Mouse (Mus musculus) T-cell, adult 2 months (primary cell): ENCODE results near the gene Dixdc1.

ENCODE experiments used
- DNase-seq: peaks from one replicate; pipeline ENCODE4 v3.0.0; 2022; ENCODE audit warnings: low spot score

Gene Dixdc1

DNA sequence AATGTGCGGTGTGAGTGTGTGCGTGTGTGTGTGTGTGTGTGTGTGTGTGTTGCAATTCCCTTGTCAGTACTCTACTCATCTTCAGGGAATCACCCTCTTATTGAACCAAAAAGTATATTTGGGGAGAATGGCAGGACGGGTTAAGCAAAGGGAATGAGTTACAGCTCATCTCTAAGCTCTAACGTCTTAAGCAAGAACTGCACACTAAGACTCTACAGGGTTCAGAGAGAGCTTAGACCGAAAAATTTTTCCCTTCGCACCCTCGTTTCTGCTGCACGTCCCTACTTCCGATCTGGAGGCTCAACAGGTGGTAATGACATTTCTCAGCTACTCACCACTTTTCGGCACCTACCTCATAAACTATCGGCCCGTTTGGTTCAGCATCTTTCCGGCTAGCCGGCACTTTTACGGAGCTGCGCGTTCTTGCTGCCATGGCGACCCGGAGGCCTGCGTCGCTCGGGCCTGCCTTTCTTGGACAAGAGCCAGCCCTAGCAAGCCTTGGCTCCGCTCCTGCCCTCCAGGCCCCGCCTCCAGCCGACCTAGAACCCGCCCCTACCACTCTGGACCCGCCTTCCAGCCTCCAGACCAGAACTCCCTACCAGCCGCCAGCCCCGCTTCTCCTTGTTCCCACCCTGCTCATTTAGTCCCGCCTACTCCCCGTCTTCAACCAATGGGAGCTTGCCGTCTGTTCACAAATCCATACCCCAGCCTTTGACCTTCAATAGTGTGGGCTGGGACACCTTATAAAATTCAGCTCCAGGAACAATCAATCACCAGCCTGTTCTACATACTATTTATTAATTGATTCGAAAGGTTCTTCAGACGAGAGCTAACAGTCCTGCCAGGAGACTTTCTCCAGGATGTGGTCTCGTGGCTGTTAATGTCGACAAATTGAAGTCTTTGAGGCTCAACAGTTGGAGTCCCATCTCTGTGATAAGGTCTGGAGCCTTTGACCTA, at the start of gene Dixdc1:
Dixdc1 (minus strand) TSS at position 604 of the 957 bp plus-strand sequence.
- peak; percentile 81 for DNase-seq

DNA sequence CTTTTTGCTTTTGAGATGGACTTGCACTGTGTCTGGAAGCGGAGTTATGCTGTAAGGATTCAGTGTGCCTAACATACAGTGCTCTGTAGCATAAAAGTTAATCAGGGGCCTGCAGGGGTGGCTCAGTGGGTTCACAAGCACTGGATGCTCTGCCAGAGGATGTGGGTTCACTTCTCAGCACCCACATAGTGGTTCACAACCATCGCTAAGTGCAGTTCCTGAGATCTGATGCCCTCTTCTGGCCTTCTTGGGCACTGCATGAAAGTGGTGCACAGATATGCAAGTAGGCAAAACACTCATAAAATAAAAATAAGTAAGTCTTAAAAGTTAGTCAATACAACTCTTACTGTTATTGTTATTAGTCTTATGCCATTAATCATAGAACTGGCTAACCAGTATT, 42.8 kb upstream of the Dixdc1 start:
- DNase-seq = peak; percentile 55

DNA sequence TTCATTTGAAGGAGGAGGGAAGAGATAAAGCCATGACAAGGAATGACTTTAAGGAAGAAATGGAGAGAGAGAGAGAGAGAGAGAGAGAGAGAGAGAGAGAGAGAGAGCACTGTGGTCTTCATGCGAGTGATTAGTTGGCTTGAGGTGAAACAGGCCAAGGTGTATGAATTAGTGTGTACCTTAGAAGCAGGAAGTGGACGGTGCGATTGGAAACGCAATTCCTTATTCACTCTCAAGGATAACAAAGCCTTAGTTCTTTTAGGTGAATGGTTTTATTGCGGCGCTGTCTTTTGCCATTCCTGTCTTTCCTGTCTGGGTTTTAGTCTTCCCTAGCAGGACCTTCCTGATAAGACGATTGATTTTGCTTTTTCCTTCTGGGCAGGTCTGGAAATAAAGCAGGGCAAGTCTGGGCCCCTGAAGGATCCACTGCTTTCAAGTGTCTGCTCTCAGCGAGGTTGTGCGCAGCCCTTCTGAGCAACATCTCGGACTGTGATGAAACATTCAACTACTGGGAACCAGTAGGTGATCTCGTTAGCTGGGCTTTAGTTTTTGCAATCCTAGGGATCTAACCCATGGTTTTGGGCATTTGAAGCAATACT, 36.9 kb upstream of the Dixdc1 start:
- no peak for DNase-seq

DNA sequence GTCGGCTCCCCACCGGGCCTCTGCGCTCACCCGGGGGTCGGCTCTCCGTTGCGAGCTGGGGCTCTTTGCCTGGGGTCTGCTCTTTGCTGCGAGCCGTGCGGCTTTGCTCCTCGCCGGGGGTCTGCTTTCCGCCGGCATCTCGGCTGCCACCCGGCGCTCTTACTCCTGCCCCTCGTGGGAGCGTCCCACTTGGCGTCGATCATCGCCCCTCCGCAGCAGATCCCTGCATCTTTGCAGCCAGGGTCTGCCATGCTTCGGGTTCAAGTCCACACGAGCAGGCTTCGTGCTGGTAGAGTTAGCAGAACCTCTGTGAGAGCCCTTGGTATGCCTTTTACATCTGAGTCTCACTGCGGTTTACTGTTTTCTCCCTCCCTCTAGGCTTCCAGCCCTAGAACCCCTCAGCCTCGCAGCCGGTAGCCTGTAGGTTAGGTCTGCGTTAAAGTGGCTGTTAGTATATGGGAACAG, 36.4 kb upstream of the Dixdc1 start:
- DNase-seq = no peak

DNA sequence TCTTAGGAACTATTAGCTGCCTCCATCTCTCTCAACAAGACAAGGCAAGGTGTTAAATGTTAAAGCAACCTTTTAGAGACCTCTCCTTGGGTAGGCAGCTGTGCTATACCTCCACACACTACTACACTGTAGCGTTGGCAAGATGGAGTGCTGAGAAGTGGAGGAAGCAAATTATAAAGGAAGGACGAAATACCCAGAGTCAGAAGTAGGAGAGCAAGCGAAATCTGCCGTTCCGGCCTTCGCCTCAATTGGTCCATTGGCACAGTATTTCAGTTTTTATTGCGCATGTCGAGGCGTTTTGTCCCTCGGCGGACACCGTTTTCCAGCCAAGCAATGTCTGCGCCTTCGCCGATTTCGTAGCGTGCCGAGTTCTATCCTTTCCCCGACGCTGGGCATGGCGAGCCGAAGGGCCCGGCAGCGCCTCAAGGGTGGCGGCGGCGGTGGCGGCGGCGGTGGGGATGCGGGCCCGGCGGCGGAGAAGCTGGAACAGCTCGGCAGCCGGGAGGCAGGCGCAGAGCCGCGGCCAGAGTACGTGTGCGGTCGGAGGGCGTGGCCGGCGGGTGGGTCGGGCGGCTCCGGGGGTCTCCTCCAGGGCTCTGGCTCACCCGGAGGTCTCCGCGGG, 35.8 kb upstream of the Dixdc1 start, which contains the start of the genes Alg9 and 1110032A03Rik:
Alg9 (plus strand) TSS at position 29 of the 622 bp plus-strand sequence.
1110032A03Rik (minus strand) TSS at position 530 of the 622 bp plus-strand sequence.
- peak; percentile 81 for DNase-seq

DNA sequence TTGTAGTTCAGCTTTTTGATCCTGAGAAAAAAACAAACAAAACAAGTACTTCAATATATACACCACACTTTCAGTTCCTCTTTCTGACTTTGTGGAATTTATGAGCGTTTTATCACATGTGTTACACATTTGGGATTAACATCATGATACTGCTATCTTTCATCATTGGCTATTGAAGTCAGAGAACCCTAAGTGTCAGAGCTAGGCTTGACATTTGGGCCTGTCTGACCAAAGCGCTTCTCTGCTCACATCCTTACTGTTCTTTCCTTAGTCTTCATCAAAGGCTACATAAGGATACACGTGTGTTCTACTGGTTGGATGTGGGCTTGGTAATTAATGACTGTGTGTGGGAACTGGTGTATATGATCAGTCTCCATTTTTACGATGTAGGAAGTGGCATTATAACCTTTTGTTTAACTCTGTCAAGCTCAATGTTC, 34.7 kb upstream of the Dixdc1 start:
- DNase-seq = no peak

DNA sequence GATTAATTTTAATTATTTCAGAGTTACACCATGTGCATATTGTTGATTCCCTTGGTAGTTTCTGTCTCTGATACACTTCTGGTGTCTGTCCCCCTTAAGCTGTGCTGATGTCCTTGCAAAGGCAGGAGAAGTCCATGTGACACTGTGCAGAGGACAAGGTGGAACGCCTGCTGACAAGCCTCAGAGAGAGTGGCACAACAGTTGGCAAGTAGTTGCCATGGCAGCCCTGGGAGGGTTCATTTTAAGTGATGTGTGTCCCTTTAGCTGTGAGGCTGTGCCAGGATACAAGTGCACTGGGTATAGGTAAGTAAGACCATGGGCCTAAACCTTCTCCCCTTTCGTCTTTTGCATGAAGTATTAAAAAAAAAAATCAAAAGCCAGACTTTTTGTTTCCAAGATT, 30.7 kb upstream of the Dixdc1 start:
- DNase-seq = no peak

DNA sequence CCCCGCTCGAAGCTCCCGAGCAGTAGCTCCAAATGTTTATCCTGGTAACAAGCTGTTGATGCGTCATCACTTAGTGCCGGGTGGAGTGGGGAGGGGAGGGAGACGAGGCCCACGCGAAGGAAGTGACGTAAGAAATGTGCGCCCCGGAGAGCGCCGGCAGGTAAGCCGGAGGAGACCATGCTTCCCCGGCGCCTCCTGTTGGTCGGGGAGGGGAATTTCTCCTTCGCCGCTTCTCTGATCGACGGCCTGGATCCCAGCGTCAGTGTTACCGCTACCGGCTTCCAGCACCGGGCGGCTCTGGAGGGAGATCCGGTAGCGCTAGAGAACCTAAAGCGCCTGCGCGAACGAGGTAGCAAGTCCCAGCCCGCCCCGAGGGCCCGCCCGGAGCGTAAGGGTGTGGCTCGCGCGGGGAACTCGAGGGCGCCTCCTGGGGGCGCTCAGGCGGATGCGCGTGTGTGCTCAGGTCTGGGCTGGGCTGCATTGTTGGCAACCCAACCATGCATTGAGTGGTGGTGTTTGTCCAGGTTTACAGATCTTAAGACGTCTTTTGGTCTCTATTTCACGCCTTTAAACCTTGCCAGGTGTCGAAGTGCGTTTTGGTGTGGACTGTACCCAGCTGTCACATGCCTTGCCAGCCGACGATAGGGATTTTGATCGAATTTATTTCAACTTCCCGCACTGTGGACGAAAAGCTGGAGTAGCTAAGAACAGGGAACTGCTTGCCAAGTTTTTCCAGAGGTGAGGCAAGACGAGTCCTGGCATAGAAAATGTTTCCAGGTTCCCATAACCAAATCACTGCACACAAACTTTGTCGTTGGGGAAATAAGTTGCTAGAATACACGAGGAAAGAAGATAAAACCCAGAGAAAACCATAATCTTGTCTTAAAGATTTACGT, 29.0 kb upstream of the Dixdc1 start, which contains the start of gene Fdxacb1:
Fdxacb1 (plus strand) TSS at position 130 of the 896 bp plus-strand sequence.
- DNase-seq = peak; percentile 98

DNA sequence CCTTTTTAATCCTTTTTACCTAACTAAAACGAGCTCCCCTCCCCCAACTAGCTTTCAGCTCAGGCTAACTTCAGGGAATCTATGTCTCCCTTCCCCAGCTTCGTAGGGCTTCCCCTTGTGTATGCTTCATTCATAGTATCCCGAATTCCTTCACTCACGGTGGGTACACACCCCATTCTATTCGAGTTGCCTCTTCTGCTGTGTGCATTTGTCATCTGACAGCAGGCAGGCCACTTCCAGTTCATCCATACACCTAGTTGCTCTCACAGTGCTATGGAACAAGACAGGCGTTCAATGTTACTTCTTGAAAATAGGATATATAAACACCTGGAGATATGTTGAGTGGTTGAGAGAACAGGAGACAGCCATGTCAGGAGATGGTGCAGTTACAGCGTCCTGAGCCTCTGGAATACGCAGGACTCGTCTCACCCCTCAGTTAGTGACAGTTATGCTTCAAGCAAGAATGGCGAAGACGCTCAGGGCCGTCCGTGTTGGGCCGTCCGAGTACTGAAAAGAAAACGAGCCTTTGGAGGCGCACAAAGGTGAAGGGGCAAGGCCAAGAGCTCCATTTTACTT, 28.3 kb upstream of the Dixdc1 start:
- DNase-seq = no peak

DNA sequence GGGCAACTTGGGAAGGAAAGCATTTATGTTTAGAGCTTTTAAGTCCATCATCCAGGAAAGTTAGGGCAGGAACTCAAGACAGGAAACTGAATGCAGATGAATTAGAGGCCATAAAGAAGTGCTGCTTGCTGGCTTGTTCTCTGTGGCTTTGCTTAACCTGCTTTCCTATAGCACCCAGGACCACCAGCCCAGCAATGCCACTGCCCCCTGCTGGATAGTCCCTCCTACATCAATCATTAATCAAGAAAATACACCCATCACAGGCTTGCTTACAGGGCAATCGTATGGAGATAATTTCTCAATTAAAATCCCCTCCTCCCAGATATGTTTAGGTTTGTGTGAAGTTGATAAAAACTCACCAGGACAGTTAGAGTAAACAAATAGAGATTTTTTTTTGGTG, 24.0 kb upstream of the Dixdc1 start:
- DNase-seq = peak; percentile 15

DNA sequence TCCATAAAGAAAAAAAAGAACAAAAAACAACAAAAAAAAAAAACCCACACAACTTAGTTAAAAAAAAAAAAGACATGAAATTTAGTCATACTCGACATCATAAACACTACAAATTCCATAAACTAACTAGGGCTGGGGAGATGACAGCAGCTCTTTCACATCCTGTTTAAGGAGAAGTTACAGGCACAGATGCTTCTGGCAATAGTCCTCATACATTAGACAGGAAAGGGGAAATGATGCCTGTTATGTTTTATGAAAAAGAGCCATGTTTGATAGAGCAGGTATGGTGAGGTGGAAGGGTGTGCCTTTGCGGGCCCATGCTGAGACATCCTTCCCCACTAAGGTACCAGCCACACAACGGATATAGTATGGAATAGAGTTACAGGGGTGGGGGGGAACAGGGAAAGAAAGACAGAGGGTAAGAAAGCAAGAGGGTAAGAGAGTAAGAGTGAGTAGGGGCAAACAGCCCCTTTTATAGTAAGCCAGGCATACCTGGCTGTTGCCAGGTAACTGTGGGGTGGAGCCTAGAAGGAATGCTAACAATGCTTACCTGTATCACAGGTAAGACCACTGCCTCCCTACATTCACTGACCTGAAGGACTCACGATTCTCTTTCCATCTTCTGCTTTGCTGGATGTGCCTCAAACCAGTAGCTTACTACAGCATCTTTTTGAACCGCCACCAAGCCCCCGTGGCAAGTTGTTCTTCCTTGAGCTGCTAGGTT, 22.4 kb upstream of the Dixdc1 start:
- no peak for DNase-seq

DNA sequence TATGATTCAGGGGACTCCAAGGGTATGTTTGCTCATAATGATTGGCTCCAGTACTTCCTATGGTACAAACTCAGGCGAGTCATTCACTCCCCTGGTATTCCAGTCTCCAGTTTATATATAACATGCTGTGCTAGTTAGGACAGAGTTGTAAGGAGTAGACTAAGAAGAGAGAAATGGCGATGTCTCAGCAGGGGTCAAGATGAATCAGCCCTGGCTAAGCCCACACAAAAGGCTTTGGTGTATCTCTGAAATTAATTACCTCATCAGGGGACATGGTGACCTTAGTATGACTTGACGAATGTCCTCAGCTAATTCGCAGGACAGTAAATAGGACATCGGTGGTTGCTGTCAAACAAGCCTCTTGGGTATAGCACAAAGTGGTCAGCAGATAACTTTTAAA, 17.4 kb upstream of the Dixdc1 start:
- DNase-seq = no peak

DNA sequence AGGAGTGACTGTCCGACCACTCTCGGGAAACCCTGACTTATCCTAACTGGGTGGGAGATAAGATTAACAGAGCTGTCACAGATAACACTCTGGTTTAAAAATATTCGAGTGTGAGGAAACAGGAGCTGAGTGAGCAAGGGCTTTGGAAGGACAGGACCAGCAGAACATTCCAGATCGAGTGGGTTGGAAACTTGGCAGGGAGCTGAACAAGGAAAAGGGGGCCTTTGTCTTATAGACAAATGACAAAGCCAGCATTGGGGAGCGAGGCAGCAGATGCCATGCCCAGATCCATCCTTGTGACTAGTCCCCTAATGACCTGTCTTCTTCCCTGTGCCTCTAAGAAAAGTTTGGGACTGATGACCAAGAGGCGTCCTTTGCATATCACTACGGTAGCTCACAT, 14.6 kb upstream of the Dixdc1 start:
- no peak for DNase-seq

DNA sequence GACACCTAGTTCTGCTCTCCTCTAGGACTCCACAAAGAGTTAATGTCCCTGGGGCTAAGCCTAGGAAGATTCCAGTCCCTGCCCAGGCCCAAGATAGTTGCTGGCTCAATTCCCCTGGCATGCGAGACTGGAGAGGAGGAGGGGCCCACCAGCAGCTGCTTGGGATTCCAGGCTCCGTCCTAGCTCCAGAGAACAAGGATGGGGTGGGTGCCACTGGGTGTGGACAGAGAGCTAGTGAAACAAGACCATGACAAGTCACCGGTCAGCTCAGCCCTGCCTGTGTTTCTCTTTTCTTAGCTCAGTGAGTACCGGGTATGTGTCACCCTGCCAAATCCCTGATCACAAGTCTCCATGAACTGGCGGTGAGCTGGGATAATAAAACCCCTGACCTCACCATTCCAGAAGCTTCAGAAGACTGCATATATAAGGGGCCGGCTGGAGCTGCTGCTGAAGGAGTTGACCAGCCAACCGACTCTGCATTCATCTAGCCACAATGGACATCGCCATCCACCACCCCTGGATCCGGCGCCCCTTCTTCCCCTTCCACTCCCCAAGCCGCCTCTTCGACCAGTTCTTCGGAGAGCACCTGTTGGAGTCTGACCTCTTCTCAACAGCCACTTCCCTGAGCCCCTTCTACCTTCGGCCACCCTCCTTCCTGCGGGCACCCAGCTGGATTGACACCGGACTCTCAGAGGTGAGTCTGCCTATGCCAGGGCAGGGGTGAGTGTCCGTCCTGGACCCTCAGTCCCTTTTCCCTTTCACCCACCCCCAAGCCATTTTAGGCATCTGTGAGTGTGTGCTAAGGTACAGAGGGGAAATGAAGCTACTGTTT, 13.7 kb upstream of the Dixdc1 start:
- no peak for DNase-seq

DNA sequence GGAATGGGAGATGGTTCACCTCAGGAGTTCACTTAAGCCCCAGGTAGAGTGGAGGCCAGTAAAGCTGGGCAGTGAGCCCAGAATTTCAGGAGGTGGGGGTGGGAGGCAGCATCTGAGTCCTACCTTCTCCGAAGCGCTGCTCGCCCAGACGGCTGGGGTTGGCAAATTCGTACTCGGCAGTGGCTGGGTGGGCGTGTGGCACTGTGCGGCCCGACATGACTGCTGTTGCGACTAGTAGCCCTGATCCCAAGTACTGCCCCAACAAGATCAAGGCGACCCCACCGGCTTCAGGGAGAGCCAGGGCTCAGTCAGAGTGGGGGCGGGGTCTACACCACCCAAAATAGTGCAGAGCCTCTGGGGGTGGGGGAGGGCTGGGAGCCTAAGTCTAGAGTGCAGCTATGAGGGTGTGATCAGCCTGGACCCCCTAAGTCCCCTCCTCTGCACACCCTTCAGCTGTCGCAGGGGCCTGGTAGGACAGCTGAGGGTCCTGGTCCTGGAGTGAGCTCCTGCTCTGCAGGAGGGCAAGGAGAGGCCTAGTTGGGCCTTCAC, 12.8 kb upstream of the Dixdc1 start, which contains the start of gene Hspb2:
Hspb2 (minus strand) TSS at position 301 of the 549 bp plus-strand sequence.
- no peak for DNase-seq

DNA sequence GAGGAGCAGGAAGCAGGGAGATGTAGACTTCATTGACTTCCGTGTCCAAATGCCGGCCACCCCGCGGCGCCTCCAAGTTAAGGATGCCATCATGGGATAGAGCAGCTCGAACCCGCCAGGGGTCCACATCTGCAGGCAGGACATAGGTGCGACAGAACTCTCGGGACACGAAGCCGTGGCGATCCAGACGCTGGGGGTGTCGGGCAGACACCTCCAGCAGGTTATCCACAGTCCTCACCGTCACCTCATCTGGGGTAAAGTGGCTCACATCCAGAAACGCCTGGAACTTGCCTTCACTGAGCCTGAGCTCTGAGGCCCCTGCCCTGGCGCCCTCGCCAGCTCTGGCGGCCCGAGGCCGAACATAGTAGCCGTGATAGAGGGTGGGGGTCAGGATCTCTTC, 12.0 kb upstream of the Dixdc1 start, which contains the start of gene Cryab:
Cryab (plus strand) TSS at position 3 of the 400 bp plus-strand sequence.
- no peak for DNase-seq

DNA sequence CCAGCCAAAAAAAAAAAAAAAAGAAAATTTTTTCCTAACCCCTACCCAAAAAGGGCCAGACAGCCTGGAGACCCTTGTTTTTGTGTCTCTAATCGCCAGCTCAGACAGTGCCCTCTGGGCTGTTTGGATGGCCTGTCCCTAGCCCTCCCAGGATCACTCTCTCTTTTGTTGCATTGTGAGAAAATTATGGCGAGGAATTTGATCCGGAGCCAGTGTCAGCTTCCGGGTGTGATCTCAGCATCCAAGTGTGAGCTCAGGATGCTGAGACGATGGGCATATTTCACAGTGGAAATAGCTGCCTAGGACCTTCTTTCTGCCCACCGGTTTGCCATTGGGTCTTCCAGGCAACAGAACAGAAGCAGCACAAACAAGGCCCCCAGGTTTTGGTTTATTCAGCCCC, 11.4 kb upstream of the Dixdc1 start:
- no peak for DNase-seq

DNA sequence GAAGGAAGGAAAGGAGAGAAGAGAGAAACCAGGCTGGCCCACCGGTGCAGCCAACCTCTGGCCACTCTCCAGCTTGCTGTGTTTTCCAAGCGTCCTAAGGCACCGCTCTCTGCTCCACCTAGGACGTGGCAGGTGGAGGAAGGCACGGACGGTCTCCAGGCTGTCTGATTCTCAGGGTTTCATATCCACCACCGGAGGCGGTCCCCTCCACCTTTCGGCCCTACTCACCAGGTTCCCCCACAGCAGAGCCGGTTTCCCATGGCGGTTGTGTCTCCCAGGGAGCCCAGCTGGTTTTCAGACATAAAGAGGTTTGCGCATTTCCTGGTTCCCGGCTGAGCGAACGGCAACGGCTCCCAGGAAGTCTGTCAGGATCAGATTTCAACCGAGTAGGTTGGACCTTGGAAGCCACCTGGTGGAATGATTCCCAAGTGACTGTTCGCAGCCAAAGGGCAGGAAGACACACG, 6.9 kb upstream of the Dixdc1 start, which contains the start of gene 2310030G06Rik:
2310030G06Rik (minus strand) TSS at position 323 of the 464 bp plus-strand sequence.
- DNase-seq = no peak

DNA sequence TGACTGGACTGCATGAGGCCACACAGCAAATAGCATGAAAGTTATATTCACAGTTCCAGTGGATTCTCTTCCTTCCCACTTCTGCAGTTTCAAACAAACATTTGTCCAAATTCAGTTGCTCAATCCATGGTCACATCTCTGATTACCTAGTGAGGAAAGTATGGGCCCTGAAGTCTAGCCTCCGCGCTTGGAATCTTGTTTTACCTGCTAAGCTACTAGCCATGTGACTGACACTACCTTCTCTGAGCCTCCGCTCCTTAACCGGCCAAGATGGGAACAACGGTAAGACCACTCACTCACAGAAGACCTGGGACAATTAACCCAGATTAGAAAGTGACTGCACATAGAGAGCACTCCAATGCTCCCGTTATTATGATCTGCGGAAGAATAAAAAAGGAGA, 6.5 kb upstream of the Dixdc1 start:
- no peak for DNase-seq
